Mouse (Mus musculus) myocyte (in vitro differentiated cells): ENCODE data around the gene Shld1.

Experiments used
- CEBPB ChIP-seq: IDR thresholded peaks from 2 replicates; pipeline ENCODE4 v1.6.1; 2011; ENCODE audit warnings: mild to moderate bottlenecking, moderate library complexity; ENCODE audit not compliant: poor library complexity, insufficient read depth, severe bottlenecking
- E2F4 ChIP-seq: IDR thresholded peaks from one replicate; pipeline ENCODE4 v1.6.1; 2011; ENCODE audit warnings: mild to moderate bottlenecking, control low read depth, moderate library complexity; ENCODE audit not compliant: insufficient read depth
- MYOD1 ChIP-seq, 3 experiments: IDR thresholded peaks; one replicate each; pipeline ENCODE4 v1.6.1; 2011; ENCODE audit warnings: control low read depth in 2 of 3, low read depth in 2 of 3, mild to moderate bottlenecking in 2 of 3, moderate library complexity in 1 of 3; ENCODE audit not compliant: insufficient read length in 2 of 3, control insufficient read depth in 1 of 3
- POLR2A ChIP-seq: IDR thresholded peaks from one replicate; pipeline ENCODE4 v1.6.1; 2011; ENCODE audit warnings: low read depth, mild to moderate bottlenecking, control low read depth, moderate library complexity; ENCODE audit not compliant: insufficient read length
- POLR2AphosphoS2 ChIP-seq: IDR thresholded peaks from one replicate; pipeline ENCODE4 v1.6.1; 2011; ENCODE audit warnings: low read depth, control low read depth; ENCODE audit not compliant: insufficient read length
- REST ChIP-seq: IDR thresholded peaks from one replicate; pipeline ENCODE4 v1.6.1; 2011; ENCODE audit warnings: mild to moderate bottlenecking, control low read depth, moderate library complexity; ENCODE audit not compliant: insufficient read depth, insufficient read length
- TCF12 ChIP-seq: IDR thresholded peaks from one replicate; pipeline ENCODE4 v1.6.1; 2011; ENCODE audit warnings: mild to moderate bottlenecking, control low read depth; ENCODE audit not compliant: poor library complexity, insufficient read depth, severe bottlenecking
- USF1 ChIP-seq: IDR thresholded peaks from one replicate; pipeline ENCODE4 v1.6.1; 2011; ENCODE audit warnings: low read depth, mild to moderate bottlenecking, control low read depth, moderate library complexity

- no peak for TF ChIP-seq MYOD1 (IDR thresholded peaks at IDR 0.05; ENCODE audit: control insufficient read depth in 1 of 3, insufficient read length in 2 of 3, low read depth in 2 of 3)
- no peak for TF ChIP-seq REST
- TF ChIP-seq TCF12: no peak
- no peak for TF ChIP-seq E2F4
- TF ChIP-seq POLR2A: no peak
- no peak for TF ChIP-seq CEBPB
- TF ChIP-seq USF1: no peak
- no peak for TF ChIP-seq POLR2AphosphoS2
Measured at GRCm38 (mm10) chr2:132685001-132685400, 1.7 kb upstream of the Shld1 start.
